In the genomic region with DNA sequence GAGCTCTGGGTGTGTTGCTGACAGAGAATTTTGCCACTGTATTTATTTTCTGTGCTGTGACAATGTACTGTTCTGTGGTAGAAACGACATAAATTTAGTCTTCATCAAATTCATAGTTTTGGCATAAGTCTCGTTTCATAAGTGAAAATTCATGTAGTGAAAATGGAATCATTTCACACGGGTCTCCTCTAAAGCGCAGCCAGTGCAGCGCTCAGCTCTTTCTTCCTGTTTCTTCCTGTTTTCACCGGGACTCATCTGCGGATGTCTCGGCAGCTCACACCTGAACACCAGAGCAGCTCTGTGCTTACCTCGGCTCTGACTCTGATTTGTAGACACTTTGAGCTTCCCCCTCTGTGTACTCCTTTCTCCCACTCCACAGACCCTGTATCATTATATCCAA, we compare ENCODE assay signal across 17 mouse cellular contexts.
"Had no signal": no experiment of that assay in that cellular context is flagged by ENCODE, and none has a peak within 500 bp of the region (broad histone marks: within the 10 kb centered on the region; RNA-seq: fewer than 3 reads in every experiment).

No protein-coding gene starts in this region.

- H3K4me2 ChIP-seq: kidney, embryonic 15.5 days; liver, embryonic 11.5 days; liver, embryonic 15.5 days; midbrain, embryonic 15.5 days; neural tube, embryonic 13.5 days had no signal

- DNase-seq: kidney, adult 2 months; kidney, postnatal 14 days; lung, adult 2 months; lung, postnatal 4 days; retina, postnatal 1 day; spleen, adult 18-20 months; thymus, adult 18-20 months; thymus, postnatal 14 days had no signal

- H3K9ac ChIP-seq: kidney, embryonic 15.5 days; liver, embryonic 15.5 days; midbrain, embryonic 15.5 days; neural tube, embryonic 13.5 days had no signal

- H3K27me3 ChIP-seq: kidney, embryonic 15.5 days; liver, embryonic 15.5 days; midbrain, embryonic 15.5 days; neural tube, embryonic 13.5 days had no signal

- ATAC-seq: intestine, embryonic 16.5 days; lung, postnatal 0 days; midbrain, embryonic 15.5 days had no signal

- H3K9me3 ChIP-seq: kidney, embryonic 15.5 days; limb, embryonic 10.5 days; liver, embryonic 15.5 days; midbrain, embryonic 10.5 days; midbrain, embryonic 15.5 days; neural tube, embryonic 13.5 days had no signal

- H3K27ac ChIP-seq: kidney, embryonic 15.5 days; limb, embryonic 10.5 days; liver, embryonic 15.5 days; midbrain, embryonic 10.5 days; midbrain, embryonic 15.5 days; neural tube, embryonic 13.5 days had no signal

- H3K4me1 ChIP-seq: kidney, embryonic 15.5 days; limb, embryonic 10.5 days; liver, embryonic 15.5 days; midbrain, embryonic 10.5 days; midbrain, embryonic 15.5 days; neural tube, embryonic 13.5 days had no signal

- H3K4me3 ChIP-seq: kidney, embryonic 15.5 days; limb, embryonic 10.5 days; liver, embryonic 15.5 days; midbrain, embryonic 10.5 days; midbrain, embryonic 15.5 days; neural tube, embryonic 13.5 days had no signal

- H3K36me3 ChIP-seq: kidney, embryonic 15.5 days; limb, embryonic 10.5 days; liver, embryonic 15.5 days; midbrain, embryonic 10.5 days; midbrain, embryonic 15.5 days; neural tube, embryonic 13.5 days had no signal
